Mouse (Mus musculus) midbrain, embryonic 15.5 days (tissue): ENCODE data around the gene Gon4l. TPM values are rescaled to one million over a fixed set of nuclear protein-coding genes. Genes with fewer than 3 reads are reported as not detected.

ENCODE experiments used
- ATAC-seq: fragments of 200-750 bp; cut with Nextera tagmentation; replicated peaks from 2 replicates; pipeline ENCODE4 v1.8.0; 2017; ENCODE audit warnings: moderate TSS enrichment
- H3K27ac ChIP-seq: fragments of 300-500 bp; sonication (generic); 2 replicates; pipeline ENCODE4 v1.5.1; 2015; ENCODE audit warnings: mild to moderate bottlenecking, inconsistent platforms
- H3K27me3 ChIP-seq: fragments of 300-500 bp; sonication (generic); replicated peaks from 2 replicates; pipeline ENCODE4 v1.6.1; 2015; ENCODE audit warnings: inconsistent platforms
- H3K36me3 ChIP-seq: fragments of 300-500 bp; sonication (generic); replicated peaks from 2 replicates; pipeline ENCODE4 v1.6.1; 2015; ENCODE audit warnings: inconsistent platforms
- H3K4me1 ChIP-seq: fragments of 300-500 bp; sonication (generic); 2 replicates; pipeline ENCODE4 v1.6.1; 2015; ENCODE audit warnings: inconsistent platforms
- H3K4me2 ChIP-seq: fragments of 300-500 bp; sonication (generic); 2 replicates; pipeline ENCODE4 v1.6.1; 2015; ENCODE audit warnings: inconsistent platforms, mild to moderate bottlenecking, moderate library complexity
- H3K4me3 ChIP-seq: fragments of 300-500 bp; sonication (generic); 2 replicates; pipeline ENCODE4 v1.5.1; 2015; ENCODE audit warnings: mild to moderate bottlenecking, inconsistent platforms
- H3K9ac ChIP-seq: fragments of 300-500 bp; sonication (generic); 2 replicates; pipeline ENCODE4 v1.6.1; 2015; ENCODE audit warnings: mild to moderate bottlenecking, inconsistent platforms
- H3K9me3 ChIP-seq: fragments of 300-500 bp; sonication (generic); 2 replicates; pipeline ENCODE4 v1.6.1; 2016; ENCODE audit warnings: inconsistent platforms
- WGBS: fragments of 180-500 bp; shearing (Covaris S2); methylation state at CpG from one replicate; pipeline ENCODE4 v1.1.7; 2015; ENCODE audit warnings: mixed read lengths; 5-methylcytosine and 5-hydroxymethylcytosine counted together
- polyA plus RNA-seq: library from polyadenylated mRNA; unstranded; fragments of >200 nt; fragmentation: Nextera tagmentation; extraction: Ambion mirVana; gene quantifications from 2 replicates; pipeline ENCODE4 v1.2.1, GENCODE M21; 2015

Gon4l gene
- polyA plus RNA-seq, 1 experiment from 2014 or later, result 14.6 TPM

DNA sequence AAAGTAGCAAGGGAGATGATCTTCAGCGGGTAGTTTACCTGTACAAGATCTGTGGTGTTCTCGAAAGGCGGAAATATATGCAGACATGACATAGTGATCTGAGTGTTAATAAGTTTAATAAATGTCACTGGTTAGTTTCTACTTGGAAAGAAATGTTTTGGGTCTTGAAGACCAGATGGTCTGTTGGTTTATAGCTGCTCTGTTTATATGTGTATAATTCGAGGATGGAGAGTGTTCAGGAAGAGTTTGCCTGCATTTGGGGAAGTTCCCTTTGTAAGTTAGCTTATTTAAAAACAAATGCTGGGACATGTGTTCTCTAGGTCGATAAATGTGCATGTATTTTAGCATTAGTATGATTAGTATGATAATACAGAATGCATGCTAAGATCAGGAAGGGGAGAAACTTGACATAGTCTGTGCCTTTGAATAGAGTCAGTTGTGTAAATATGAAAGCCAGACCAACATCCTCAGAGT, 116.3 kb downstream of the Gon4l start:
- peak overlapping the region; percentile 99 for H3K27ac ChIP-seq
- H3K9me3 ChIP-seq, result no peaks in the 10 kb centered on the region
- 4% methylated on average over 5 of the region's 5 CpGs for WGBS
- peak overlapping the region; percentile 61 for H3K4me2 ChIP-seq
- ATAC-seq, result no peak
- no peaks in the 10 kb centered on the region for H3K27me3 ChIP-seq
- peaks cover 46% of the 10 kb centered on the region for H3K4me1 ChIP-seq
- H3K9ac ChIP-seq, result peak overlapping the region; percentile 94
- H3K4me3 ChIP-seq, result peak overlapping the region; percentile 84
- H3K36me3 ChIP-seq, result no peaks in the 10 kb centered on the region

DNA sequence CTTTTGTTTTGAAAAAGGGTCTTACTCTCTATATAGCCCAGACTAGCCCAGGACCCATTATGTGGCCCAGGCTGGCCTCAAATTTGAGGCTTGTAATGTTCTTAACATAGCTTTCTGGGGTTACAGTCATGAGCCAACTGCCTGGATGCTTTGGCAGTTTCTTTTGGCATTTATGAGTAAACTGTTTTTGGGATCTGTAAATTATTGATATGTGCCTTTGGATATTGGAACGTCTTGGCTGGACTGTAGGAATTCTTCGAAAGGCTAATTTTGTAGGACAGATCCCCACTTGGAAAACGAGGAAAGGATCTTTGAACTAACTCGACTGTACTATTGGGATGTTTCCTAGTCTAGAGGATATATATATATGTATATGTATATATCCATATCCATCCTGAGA, 118.2 kb downstream of the Gon4l start:
- Histone ChIP-seq H3K4me1 (peaks cover 34% of the 10 kb centered on the region), H3K4me2 (no peak overlapping the region), H3K9ac (no peak overlapping the region), H3K27me3 (no peaks in the 10 kb centered on the region), H3K27ac (no peak overlapping the region), H3K4me3 (no peak overlapping the region), H3K36me3 (no peaks in the 10 kb centered on the region), H3K9me3 (no peaks in the 10 kb centered on the region)
- WGBS, result 91% methylated on average over 4 of the region's 4 CpGs
- ATAC-seq, result no peak

DNA sequence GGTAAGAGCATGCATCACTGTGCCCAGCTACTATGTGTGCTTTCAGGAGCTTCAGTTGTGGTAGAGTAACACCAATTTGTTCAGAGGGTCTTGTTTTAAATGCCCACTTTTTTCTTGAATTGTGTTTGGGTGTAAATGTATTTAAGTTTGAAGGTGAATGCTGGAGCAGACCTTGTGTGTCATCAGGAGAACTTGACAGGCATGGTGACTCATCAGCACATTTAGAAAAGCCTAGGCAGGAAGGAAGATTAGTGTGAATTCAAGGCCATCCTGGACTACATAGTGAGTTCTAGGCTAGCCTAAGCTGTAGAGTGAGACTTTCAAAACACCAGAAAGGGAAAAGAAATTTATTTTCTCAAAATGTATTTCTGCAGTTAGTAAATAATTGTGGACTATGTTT, 118.7 kb downstream of the Gon4l start:
- no peak for ATAC-seq
- Histone ChIP-seq H3K4me3 (no peak overlapping the region), H3K9ac (no peak overlapping the region), H3K27me3 (no peaks in the 10 kb centered on the region), H3K4me1 (peaks cover 29% of the 10 kb centered on the region), H3K27ac (no peak overlapping the region), H3K9me3 (no peaks in the 10 kb centered on the region), H3K4me2 (no peak overlapping the region), H3K36me3 (no peaks in the 10 kb centered on the region)

Other genes starting within 250 kb of the Gon4l start
- 138 and 145 TPM in 2 replicates for gene Arhgef2, start 229.3 kb upstream of the Gon4l start, polyA plus RNA-seq
- not detected in 2 replicates for gene Rxfp4, start 182.1 kb upstream of the Gon4l start, polyA plus RNA-seq
- 88.9 and 92.9 TPM in 2 replicates for gene Khdc4, start 149.4 kb upstream of the Gon4l start, polyA plus RNA-seq
- 62.0 and 64.0 TPM in 2 replicates for gene Rit1, start 118.4 kb upstream of the Gon4l start, polyA plus RNA-seq
- 204 and 208 TPM in 2 replicates for gene Syt11, start 60.1 kb upstream of the Gon4l start, polyA plus RNA-seq
- gene Msto1, start 78.8 kb downstream of the Gon4l start, polyA plus RNA-seq, result 49.5 and 52.2 TPM in 2 replicates
- gene Ash1l, start 115.4 kb downstream of the Gon4l start, polyA plus RNA-seq, result 21.1 and 22.0 TPM in 2 replicates
- 123 and 126 TPM in 2 replicates for gene Dap3, start 116.0 kb downstream of the Gon4l start, polyA plus RNA-seq